8 mouse cellular contexts compared by ENCODE assay signal in genomic region chr2:135742954-135743700, GRCm38 (mm10).
A peak's percentile ranks its signal among the peaks of the same experiment; 100 is the strongest.
DNase-seq lines count a peak whose midpoint lies in the region; ATAC-seq lines count a peak whose summit lies in the region.

No protein-coding gene starts in this region.

- no peaks in the 10 kb centered on the region for H3K27me3 ChIP-seq in hindbrain, embryonic 13.5 days
- no peaks in the 10 kb centered on the region for H3K27me3 ChIP-seq in stomach, embryonic 15.5 days (replicated peaks)
- no peaks in the 10 kb centered on the region for H3K27me3 ChIP-seq in liver, embryonic 12.5 days (replicated peaks)

- no peak overlapping the region for H3K4me3 ChIP-seq in hindbrain, embryonic 13.5 days
- H3K4me3 ChIP-seq in stomach, embryonic 15.5 days (replicated peaks) = no peak overlapping the region
- H3K4me3 ChIP-seq in liver, embryonic 12.5 days = no peak overlapping the region

- H3K36me3 ChIP-seq in hindbrain, embryonic 13.5 days = no peaks in the 10 kb centered on the region
- no peaks in the 10 kb centered on the region for H3K36me3 ChIP-seq in stomach, embryonic 15.5 days
- no peaks in the 10 kb centered on the region for H3K36me3 ChIP-seq in liver, embryonic 12.5 days

- 42% methylated on average over 10 of the region's 10 CpGs for WGBS in hindbrain, embryonic 13.5 days
- WGBS in stomach, embryonic 15.5 days = 33% methylated on average over 10 of the region's 10 CpGs
- WGBS in liver, embryonic 12.5 days (ENCODE audit: insufficient replicate concordance) = 68% methylated on average over 10 of the region's 10 CpGs

- peak overlapping the region; percentile 71 for H3K27ac ChIP-seq in hindbrain, embryonic 13.5 days
- peak overlapping the region; percentile 38 for H3K27ac ChIP-seq in stomach, embryonic 15.5 days
- H3K27ac ChIP-seq in liver, embryonic 12.5 days = no peak overlapping the region

- peak; percentile 64 to 68 for DNase-seq in cerebellum, postnatal 10 days
- DNase-seq in cerebellum, adult 11-12 months = no peak
- peak; percentile 62 for DNase-seq in retina, postnatal 1 day
- DNase-seq in retina, embryonic 14.5 days (ENCODE audit: low spot score) = no peak
- no peak for DNase-seq in right cerebral cortex, postnatal 14 days

- H3K9me3 ChIP-seq in hindbrain, embryonic 13.5 days = no peaks in the 10 kb centered on the region
- no peaks in the 10 kb centered on the region for H3K9me3 ChIP-seq in stomach, embryonic 15.5 days
- no peaks in the 10 kb centered on the region for H3K9me3 ChIP-seq in liver, embryonic 12.5 days (replicated peaks)

- H3K9ac ChIP-seq in hindbrain, embryonic 13.5 days = no peak overlapping the region
- no peak overlapping the region for H3K9ac ChIP-seq in stomach, embryonic 15.5 days
- no peak overlapping the region for H3K9ac ChIP-seq in liver, embryonic 12.5 days

- H3K4me2 ChIP-seq in hindbrain, embryonic 13.5 days = no peak overlapping the region
- 0 out of 2 replicates have a peak overlapping the region, but pooled peaks have one; percentile 19 for H3K4me2 ChIP-seq in stomach, embryonic 15.5 days
- no peak overlapping the region for H3K4me2 ChIP-seq in liver, embryonic 12.5 days

- peak; percentile 70; the same call in 1 of the 2 replicates for ATAC-seq in hindbrain, embryonic 13.5 days (ENCODE audit: low FRiP score)
- 0 out of 2 replicates have a peak, but pooled peaks have one; percentile 63 for ATAC-seq in stomach, embryonic 15.5 days (ENCODE audit: insufficient read depth, low FRiP score, low read depth)
- no peak for ATAC-seq in liver, embryonic 12.5 days

- H3K4me1 ChIP-seq in hindbrain, embryonic 13.5 days (replicated peaks) = peaks cover 27% of the 10 kb centered on the region
- H3K4me1 ChIP-seq in stomach, embryonic 15.5 days = peaks cover 10% of the 10 kb centered on the region; the same call in 1 of the 2 replicates
- H3K4me1 ChIP-seq in liver, embryonic 12.5 days = no peaks in the 10 kb centered on the region; the same call in 1 of the 2 replicates

Comparison
In these comparisons a context has a peak if more than half of its experiments do, and no peak if none do; other contexts are left out.
1. DNase-seq: peak in cerebellum, postnatal 10 days (2 of 2) and retina, postnatal 1 day (single experiment); none in cerebellum, adult 11-12 months (single experiment), retina, embryonic 14.5 days (single experiment) and right cerebral cortex, postnatal 14 days (single experiment).